Mouse (Mus musculus) right cerebral cortex, postnatal 25 days (tissue): ENCODE data around the gene Sept1.
"Not testable (repeated sequence)": the region's sequence is repeated elsewhere in the genome, so short reads cannot be mapped to it uniquely, and the experiment has no call there.

Source experiments
- DNase-seq: peaks from one replicate; pipeline ENCODE4 v3.0.0; 2022

Sept1 gene

DNA sequence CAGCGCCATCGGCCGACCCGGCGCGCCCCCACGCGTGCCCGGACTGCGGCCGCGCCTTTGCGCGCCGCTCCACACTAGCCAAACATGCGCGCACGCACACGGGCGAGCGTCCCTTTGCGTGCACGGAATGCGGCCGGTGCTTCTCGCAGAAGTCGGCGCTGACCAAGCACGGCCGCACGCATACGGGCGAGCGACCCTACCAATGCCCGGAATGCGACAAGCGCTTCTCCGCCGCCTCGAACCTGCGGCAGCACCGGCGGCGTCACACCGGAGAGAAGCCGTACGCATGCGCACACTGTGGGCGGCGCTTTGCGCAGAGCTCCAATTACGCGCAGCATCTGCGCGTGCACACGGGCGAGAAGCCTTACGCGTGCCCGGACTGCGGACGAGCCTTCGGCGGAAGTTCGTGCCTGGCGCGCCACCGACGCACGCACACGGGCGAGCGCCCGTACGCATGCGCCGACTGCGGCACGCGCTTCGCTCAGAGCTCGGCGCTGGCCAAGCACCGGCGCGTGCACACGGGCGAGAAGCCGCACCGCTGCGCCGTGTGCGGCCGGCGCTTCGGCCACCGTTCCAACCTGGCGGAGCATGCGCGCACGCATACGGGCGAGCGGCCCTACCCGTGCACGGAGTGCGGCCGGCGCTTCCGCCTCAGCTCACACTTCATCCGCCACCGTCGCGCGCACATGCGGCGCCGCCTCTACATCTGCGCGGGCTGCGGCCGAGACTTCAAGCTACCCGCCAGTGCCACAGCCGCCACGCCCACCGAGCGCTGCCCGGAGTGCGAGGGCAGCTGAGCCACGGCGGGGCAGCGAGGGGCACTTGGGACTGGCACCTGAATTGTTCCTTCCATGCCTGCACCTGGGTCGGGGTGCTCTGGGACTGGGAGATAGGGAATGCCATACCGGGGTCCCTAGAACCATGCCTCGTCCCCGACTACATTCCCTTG, 21.2 kb upstream of the Sept1 start:
- DNase-seq, result peak; percentile 96

GRCm38 (mm10) chr7:127253341-127253740, 20.4 kb upstream of the Sept1 start:
- no peak for DNase-seq

DNA sequence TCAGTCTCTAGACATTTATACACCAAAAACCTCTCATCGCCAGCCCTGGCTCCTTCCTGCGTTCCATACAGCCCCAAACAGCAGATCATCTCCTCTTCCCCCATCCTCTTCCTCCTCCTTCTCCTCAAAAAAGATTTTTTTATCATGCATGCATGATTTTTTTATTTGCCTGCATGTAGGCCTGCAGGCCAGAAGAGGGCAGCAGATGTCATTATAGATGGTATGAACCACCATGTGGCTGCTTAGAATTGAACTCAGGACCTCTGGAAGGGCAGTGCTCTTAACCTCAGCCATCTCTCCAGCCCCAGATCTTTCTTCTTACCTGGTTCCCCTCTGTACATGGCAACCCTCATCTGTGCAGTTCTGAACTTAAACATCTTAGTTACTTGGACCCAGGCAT, 19.5 kb upstream of the Sept1 start:
- no peak for DNase-seq

- DNase-seq, result not testable (repeated sequence)
Observed at GRCm38 (mm10) chr7:127250511-127250910, 17.6 kb upstream of the Sept1 start.

- DNase-seq, result no peak
Observed at GRCm38 (mm10) chr7:127244658-127245510, 12.0 kb upstream of the Sept1 start.

DNA sequence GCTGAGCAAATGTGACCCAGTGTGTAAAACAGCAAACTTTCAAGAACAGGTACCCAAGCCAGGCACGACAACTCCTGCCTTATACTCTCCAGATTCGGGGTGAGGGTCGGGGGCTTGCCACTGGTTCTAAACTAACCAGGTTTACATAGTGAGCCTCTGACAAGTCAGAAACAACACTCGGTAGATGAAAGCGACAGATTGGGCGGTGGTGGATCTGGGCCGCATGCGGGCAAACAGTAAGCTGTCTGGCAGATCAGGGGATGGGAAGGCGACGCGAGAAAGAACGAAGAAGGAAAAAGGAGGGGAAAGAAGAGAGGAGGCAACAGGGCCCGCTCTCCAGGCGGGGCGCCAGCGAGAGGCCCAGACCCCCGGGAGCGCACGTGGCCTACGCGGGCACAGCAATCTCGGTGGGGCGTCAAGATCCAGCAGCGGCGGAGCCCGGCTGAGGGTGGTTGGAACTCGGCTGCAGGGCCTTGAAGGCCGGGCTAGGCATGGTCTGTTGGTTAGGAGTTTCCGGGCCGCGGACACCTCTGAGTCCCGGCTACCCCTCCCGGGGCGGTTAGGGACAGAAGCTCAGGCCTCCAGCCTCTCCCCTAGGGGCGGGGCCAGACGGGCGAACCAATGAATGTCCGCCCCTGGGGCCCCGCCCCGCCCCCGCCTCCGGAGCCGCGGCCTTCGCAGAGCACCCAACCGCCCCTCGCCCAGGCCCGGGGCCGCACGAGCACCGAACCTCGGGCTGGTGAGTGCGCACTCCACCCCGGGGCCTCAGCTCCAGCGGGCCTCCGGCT, 11.1 kb upstream of the Sept1 start, which contains the start of gene Zfp771:
TSS of gene Zfp771 (plus strand) at position 405 of the 788 bp plus-strand sequence.
- DNase-seq, result peak; percentile 94

GRCm38 (mm10) chr7:127243361-127243867, 10.5 kb upstream of the Sept1 start:
- no peak for DNase-seq

- no peak for DNase-seq
Observed at GRCm38 (mm10) chr7:127234777-127235176, 1.8 kb upstream of the Sept1 start.

DNA sequence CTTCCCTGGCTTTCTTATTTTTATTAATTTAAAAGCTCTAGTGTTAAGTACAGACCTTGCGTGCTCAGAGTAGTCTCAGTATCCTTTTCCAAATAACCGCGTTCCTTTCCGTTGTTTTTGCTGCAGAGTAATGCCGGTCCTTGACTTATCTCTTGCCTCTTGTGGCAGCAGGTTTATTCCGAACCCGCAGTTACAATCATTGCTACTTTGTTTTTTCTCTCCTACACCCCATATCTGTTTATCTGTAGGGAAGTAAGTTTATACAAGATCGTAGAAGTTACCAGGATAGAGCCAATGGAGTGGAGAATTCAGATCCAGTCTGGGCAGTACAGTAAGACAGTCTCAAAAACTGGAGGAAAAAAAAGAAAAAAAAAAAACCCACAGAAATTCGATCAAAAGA, 835 bp upstream of the Sept1 start:
- no peak for DNase-seq

GRCm38 (mm10) chr7:127233368-127233749, 429 bp upstream of the Sept1 start:
- DNase-seq, result no peak

DNA sequence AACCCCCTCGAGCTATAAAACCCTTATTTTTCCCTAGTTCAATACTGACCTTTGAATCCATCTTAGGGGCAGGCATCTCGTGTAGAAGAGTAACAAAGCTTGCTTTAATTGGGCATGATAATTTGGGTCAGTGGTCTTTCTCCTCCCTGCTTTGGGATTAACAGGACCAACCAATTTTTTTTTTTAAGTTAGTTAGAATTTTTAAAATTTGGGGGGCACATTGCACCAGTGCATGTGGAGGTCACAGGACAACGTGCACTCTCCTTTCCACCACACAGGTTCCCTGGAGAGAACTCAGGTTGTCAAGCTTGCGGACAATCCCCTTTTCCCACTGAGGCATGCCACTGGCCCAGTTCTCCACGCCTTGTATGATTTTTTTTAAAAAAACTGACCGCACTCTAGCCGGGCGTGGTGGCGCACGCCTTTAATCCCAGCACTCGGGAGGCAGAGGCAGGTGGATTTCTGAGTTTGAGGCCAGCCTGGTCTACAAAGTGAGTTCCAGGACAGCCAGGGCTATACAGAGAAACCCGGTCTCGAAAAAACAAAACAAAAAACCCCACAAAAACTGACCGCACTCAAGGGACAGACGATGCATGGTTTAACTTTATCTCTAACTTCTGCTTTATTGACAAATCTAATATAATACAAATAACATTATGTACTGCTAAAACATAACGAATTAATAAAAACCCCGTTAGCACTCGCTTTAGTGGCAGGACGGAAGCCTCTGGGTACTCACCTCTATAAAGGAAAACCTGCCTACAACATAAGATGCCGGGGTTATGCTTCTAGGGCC, 906 bp downstream of the Sept1 start:
- no peak for DNase-seq

DNA sequence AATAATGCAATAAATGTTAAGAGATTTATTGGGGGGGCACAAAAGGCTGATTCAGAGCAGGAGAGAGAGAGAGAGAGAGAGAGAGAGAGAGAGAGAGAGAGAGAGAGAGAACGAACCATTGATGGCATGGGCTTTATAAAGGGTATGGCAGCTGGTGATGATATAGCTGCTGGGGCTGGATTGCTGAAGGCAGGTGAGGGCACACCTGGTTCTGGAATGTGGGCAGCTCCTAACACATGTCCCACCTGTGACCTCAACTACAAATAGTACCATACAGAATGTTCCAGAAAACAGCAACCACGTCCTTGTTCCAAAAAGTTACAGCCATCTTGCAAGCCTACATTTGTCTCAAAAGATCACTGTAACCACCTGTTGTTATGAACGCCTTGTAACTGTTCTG, 1.6 kb downstream of the Sept1 start:
- no peak for DNase-seq

- peak; percentile 74 for DNase-seq
Observed at GRCm38 (mm10) chr7:127228615-127229303, 4.2 kb downstream of the Sept1 start.

- no peak for DNase-seq
Observed at GRCm38 (mm10) chr7:127225147-127225995, 7.6 kb downstream of the Sept1 start.

DNA sequence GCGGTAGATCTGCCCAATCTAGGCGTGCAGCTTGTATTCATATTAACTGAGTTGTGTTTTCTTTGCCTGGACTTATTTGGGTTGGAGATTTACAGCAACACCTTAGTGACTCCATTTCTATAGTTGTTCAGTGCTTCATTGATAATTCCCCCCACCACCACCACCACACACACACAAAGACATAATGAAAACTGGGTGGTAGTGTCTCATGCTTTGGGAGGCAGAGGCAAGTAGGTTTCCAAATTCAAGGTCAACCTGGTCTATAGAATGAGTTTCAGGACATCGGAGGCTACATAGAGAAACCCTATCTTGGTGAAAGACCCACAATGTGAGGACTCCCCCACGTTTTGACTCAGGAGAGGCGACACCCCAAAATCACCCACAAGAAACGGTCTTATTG, 8.3 kb downstream of the Sept1 start:
- DNase-seq, result no peak

- no peak for DNase-seq
Observed at GRCm38 (mm10) chr7:127223515-127224478, 9.1 kb downstream of the Sept1 start.

GRCm38 (mm10) chr7:127223106-127223505, 9.8 kb downstream of the Sept1 start:
- no peak for DNase-seq

DNA sequence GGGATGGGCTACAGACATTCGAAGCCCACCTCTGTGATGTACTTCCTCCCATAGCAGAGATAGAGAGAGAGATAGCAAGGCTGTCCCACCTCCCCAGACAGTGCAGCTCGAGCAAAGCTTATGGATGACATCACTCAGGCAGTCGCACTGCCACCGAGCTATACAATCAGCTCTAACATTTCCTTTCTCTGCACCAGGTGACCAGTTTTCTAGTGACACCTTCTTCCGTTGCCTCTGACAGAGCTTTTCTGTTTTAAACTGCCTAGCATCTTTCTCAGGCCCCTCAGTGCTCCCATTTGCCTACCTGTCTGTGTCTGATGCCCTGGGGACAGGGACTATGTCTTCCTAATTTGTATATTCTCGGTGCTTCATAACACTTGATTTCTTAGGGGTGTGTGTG, 12.5 kb downstream of the Sept1 start:
- DNase-seq, result no peak

DNA sequence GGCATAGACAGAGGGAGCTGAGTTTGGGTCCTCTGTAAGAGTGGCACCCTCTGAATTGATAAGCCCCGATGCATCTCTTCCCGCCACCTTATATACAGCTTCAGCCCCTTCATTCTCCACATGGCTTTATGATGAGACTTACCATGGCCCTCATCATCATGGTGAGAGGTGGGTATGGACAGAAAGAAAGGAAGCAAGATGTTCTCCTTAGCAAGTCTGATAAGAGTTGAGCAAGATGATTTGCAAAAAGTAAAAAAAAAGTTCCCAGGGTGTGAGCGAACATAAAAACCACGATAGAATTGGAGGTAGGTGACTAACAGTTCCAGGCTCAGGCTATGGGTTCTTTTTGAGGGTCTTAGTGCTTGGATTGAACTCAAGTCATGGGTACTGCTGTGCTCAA, 14.3 kb downstream of the Sept1 start:
- DNase-seq, result no peak
